Mouse (Mus musculus) small intestine, adult 2 months (tissue): ENCODE data around the gene Flot1. TPM values are rescaled to one million over a fixed set of nuclear protein-coding genes. Genes with fewer than 3 reads are reported as not detected.

Source experiments
- H3K27ac ChIP-seq: fragments of 200-500 bp; 2 replicates; pipeline ENCODE4 v1.5.1; 2012; ENCODE audit warnings: low read depth, low read length, control low read depth, inconsistent platforms; ENCODE audit not compliant: insufficient read depth
- H3K27me3 ChIP-seq: fragments of 200-500 bp; 2 replicates; pipeline ENCODE4 v1.6.1; 2012; ENCODE audit warnings: mild to moderate bottlenecking, moderate library complexity, low read length, inconsistent platforms; ENCODE audit not compliant: control insufficient read depth, insufficient read depth
- H3K36me3 ChIP-seq: fragments of 200-500 bp; 2 replicates; pipeline ENCODE4 v1.6.1; 2012; ENCODE audit warnings: mild to moderate bottlenecking, low read length, control low read depth, inconsistent platforms; ENCODE audit not compliant: control insufficient read depth, insufficient read depth
- H3K4me1 ChIP-seq: fragments of 200-500 bp; 2 replicates; pipeline ENCODE4 v1.6.1; 2012; ENCODE audit warnings: low read length, inconsistent platforms, mixed read lengths; ENCODE audit not compliant: control insufficient read depth, insufficient read depth, insufficient read length
- H3K4me3 ChIP-seq: fragments of 200-500 bp; 2 replicates; pipeline ENCODE4 v1.5.1; 2012; ENCODE audit warnings: low read depth, mild to moderate bottlenecking, control low read depth, inconsistent platforms, low read length, moderate library complexity
- CTCF ChIP-seq: fragments of 200-500 bp; IDR thresholded peaks from 2 replicates; pipeline ENCODE4 v1.5.1; 2012; ENCODE audit warnings: low read depth, mild to moderate bottlenecking, control low read depth, inconsistent platforms, low read length, moderate library complexity, mixed read lengths; ENCODE audit not compliant: insufficient replicate concordance, insufficient read length; ENCODE audit errors: extremely low read depth
- POLR2A ChIP-seq: fragments of 200-500 bp; IDR thresholded peaks from 2 replicates; pipeline ENCODE4 v1.6.1; 2012; ENCODE audit warnings: low read depth, mild to moderate bottlenecking, control low read depth, inconsistent platforms, low read length, moderate library complexity
- WGBS: fragments of 180-500 bp; shearing (Covaris S2); methylation state at CpG from one replicate; pipeline ENCODE4 v1.1.7; 2018; 5-methylcytosine and 5-hydroxymethylcytosine counted together
- polyA plus RNA-seq: library from polyadenylated mRNA; depleted of rRNA; stranded (reverse); fragments of >200 nt; gene quantifications from 2 replicates; pipeline ENCODE4 v1.2.3, GENCODE M21; 2012

Gene Flot1
- polyA plus RNA-seq, 1 experiment: 53.2 TPM

DNA sequence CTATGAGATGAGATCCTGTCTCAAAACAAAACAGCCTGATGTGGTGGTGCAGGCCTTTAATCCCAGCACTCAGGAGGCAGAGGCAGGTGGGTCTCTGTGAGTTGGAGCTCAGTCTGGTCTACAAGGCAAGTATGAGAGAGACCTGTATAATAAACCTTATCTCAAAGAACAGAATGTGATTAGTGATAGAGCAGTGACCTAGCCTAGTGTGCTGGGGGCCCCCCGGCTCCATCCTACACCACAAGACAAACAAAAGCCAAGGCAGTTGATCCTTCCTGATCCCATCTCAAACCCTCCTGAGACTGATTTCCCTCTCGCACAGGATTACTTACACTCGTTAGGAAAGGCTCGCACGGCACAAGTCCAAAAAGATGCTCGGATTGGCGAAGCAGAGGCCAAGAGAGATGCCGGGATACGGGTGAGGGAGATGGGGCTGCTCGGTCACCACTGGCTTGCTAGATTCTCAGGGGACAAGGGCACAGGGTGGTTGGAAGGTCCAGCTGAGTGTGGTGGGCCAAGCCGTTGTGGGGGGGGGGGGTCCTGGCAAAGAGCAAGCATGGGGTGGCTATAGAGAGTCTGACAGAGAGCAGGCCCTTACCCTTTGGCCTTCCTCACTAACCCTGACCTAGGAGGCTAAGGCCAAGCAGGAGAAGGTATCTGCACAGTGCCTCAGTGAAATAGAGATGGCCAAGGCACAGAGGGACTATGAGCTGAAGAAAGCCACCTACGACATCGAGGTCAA, 2.2 kb downstream of the Flot1 start:
- 84% methylated on average over 13 of the region's 13 CpGs for WGBS
- Histone ChIP-seq H3K36me3 (peaks cover 10% of the 10 kb centered on the region; the same call in 1 of the 2 replicates), H3K4me3 (no peak overlapping the region), H3K27ac (no peak overlapping the region), H3K4me1 (peaks cover 8% of the 10 kb centered on the region), H3K27me3 (no peaks in the 10 kb centered on the region)
- TF ChIP-seq POLR2A: no peak
- no peak for TF ChIP-seq CTCF

- TF ChIP-seq POLR2A (0 out of 2 replicates have a peak, but pooled peaks have one; percentile 22), CTCF (peak; percentile 88)
- Histone ChIP-seq H3K4me3 (no peak overlapping the region), H3K27ac (no peak overlapping the region), H3K27me3 (no peaks in the 10 kb centered on the region), H3K36me3 (peaks cover 33% of the 10 kb centered on the region), H3K4me1 (peaks cover 6% of the 10 kb centered on the region)
- WGBS: 1% methylated on average over 21 of the region's 21 CpGs
Observed at GRCm38 (mm10) chr17:35829737-35830136, 6.7 kb downstream of the Flot1 start.

DNA sequence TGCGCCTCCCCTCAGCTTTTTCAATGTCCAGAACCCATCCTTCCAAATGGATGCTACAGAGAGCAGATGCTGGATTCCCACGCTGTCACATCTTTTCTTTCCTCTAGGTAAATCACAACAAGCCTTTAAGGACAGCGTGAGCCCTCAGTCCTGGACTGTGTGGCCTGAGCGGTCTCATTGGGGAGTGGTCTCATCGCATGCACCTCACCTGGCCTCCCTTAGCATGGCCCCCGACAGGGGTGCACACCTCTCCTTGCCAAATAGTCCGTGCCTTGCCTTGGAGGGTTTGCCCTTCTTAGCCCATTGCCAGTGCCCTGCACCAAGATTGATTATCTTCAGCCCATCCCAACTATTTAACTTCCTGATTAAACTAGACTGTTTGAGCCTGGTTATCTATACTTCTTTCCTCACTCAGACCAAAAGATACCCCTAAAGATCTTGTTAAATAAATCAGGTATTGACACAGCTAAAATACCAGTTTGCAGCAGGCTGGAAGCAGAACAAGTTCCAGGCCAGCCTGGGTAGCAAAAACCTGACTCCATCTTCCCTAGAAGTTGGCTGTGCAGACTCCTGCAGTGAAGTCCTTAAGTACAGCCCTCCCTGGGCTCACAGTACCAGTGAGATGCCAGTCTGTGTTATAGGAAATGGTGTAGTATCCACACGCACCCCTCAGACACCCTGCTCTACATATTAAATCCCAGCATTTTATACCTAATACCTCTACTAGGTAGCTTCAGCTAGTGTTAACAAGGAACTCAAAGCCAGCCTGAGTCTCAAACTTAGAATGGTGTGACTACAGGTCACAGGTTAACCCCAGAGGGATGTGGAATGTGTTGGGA, 9.6 kb downstream of the Flot1 start:
- peaks cover 37% of the 10 kb centered on the region for H3K36me3 ChIP-seq
- H3K4me3 ChIP-seq: no peak overlapping the region
- H3K4me1 ChIP-seq: peaks cover 15% of the 10 kb centered on the region
- no peak overlapping the region for H3K27ac ChIP-seq
- TF ChIP-seq POLR2A: no peak
- WGBS: 67% methylated on average over 8 of the region's 8 CpGs
- no peaks in the 10 kb centered on the region for H3K27me3 ChIP-seq

- H3K4me1 ChIP-seq: peaks cover 15% of the 10 kb centered on the region
- H3K27me3 ChIP-seq: no peaks in the 10 kb centered on the region
- no peak overlapping the region for H3K27ac ChIP-seq
- 38% methylated on average over 5 of the region's 5 CpGs for WGBS
- peaks cover 36% of the 10 kb centered on the region for H3K36me3 ChIP-seq
- no peak overlapping the region for H3K4me3 ChIP-seq
- no peak for TF ChIP-seq POLR2A
- no peak for TF ChIP-seq CTCF
Observed at GRCm38 (mm10) chr17:35833239-35833751, 10.3 kb downstream of the Flot1 start.

DNA sequence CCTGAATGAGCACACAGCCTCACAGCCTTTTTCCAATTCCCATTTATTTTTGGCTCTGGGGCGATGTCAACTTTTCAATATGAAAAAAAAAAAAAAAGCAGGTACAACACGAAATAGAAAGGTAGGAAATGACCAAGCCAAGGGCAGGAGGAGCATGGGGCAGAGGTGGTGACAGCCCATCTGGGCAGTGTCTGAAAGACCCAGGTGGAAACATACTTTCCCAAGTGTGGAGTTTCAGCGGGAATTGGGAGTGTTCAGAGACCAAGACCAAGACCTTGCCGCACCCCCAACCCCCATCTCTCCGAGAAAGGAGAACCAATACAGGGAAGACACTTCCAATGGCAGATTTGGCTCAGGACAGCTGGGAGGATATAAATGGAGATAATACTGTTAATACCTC, 10.9 kb downstream of the Flot1 start:
- Histone ChIP-seq H3K4me1 (peaks cover 15% of the 10 kb centered on the region), H3K4me3 (no peak overlapping the region), H3K27me3 (no peaks in the 10 kb centered on the region), H3K27ac (no peak overlapping the region), H3K36me3 (peaks cover 36% of the 10 kb centered on the region)
- TF ChIP-seq POLR2A: no peak
- no peak for TF ChIP-seq CTCF
- WGBS: 58% methylated on average over 5 of the region's 5 CpGs

GRCm38 (mm10) chr17:35834696-35835422, 11.8 kb downstream of the Flot1 start:
- H3K27ac ChIP-seq: no peak overlapping the region
- 60% methylated on average over 26 of the region's 26 CpGs for WGBS
- no peaks in the 10 kb centered on the region for H3K27me3 ChIP-seq
- H3K4me1 ChIP-seq: peaks cover 11% of the 10 kb centered on the region
- TF ChIP-seq CTCF (no peak), POLR2A (no peak)
- peaks cover 36% of the 10 kb centered on the region for H3K36me3 ChIP-seq
- H3K4me3 ChIP-seq: no peak overlapping the region
